Mouse (Mus musculus) thymus, postnatal 10 days (tissue): ENCODE data around the gene 1810049J17Rik.

Experiments used
- DNase-seq, 2 experiments: peaks; one replicate each; pipeline ENCODE4 v3.0.0; 2021; ENCODE audit warnings: low spot score in 2 of 2

Gene 1810049J17Rik

DNA sequence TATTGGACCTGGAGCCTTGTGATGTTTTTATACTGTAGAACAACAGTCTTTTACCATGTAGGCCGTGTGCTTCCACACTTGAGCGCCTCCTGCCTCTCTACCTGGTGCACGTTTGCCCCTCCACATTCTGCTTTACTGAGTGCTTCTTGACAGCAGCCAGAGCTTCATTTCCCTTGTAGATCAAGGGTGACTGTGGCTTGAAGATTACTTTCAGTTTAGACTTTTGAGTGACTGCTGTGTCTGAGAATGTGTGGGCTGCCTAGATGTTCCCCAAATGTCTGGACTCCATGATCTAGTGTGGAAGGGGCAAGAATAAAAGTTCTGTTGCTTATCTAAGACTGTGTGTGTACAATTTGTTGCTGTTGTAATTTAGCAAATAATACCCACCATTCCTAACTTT, 27.3 kb upstream of the 1810049J17Rik start:
- no peak for DNase-seq

DNA sequence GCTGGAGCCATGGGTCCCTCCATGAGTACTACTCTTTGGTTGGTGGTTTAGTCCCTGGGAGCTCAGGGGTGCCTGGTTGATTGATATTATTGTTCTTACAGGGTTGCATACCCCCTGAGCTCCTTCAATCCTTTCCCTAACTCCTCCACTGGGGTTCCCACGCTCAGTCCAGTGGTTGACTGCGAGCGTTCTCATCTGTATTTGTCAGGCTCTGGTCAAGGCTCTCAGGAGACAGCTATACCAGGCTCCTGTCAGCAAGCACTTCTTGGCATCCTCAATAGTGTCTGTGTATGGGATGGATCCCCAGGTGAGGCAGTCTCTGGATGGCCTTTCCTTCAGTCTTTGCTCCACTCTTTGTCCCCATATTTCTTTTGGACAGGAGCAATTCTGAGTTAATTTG, 25.2 kb upstream of the 1810049J17Rik start:
- no peak for DNase-seq

DNA sequence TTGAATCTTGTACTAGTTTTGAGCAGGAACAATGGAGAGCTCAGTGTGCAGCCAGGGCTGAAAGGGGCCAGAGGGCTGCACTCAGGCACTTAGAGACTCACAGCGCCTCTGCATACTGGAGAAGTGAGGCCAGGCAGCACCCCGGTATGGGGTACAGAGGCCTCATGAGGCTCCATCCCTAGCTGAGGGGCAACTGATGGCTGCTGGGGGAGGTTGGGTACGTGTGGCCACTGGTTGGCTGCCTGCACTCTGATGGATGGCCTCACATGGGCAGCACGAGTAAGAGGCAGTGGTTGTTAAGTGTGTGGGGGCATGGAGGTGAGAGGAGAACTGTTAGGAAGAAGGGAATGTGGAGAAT, 19.7 kb upstream of the 1810049J17Rik start:
- no peak for DNase-seq

- no peak for DNase-seq
These were observed 19.1 kb upstream of the 1810049J17Rik start for GRCm38 (mm10) chr15:12340536-12341400.

- DNase-seq: no peak
These were observed 16.1 kb upstream of the 1810049J17Rik start for GRCm38 (mm10) chr15:12337779-12338137.

- DNase-seq: no peak
These were observed 15.5 kb upstream of the 1810049J17Rik start for GRCm38 (mm10) chr15:12337030-12337778.

DNA sequence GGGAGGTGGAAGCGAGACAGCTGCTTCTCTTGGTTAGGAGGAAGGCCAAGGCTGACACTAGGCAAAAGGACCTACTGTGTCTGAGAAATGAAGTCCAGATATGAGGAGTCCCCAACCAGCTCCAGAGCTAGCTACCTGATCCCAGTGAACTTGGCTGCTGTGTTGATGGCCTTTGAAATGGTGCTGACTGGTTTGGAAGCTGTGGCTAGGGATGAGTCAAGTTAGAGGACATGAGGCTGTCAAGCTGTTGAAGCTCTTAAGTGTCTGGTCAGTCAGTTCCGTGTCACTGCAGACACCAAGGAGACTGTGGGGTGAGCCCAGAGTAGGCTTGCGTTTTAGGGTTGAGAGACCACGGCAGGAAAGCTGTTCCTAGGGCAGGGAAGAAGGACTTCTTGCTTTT, 12.7 kb upstream of the 1810049J17Rik start:
- DNase-seq: no peak

- DNase-seq: no peak
These were observed 9.6 kb upstream of the 1810049J17Rik start for GRCm38 (mm10) chr15:12331300-12331699.

DNA sequence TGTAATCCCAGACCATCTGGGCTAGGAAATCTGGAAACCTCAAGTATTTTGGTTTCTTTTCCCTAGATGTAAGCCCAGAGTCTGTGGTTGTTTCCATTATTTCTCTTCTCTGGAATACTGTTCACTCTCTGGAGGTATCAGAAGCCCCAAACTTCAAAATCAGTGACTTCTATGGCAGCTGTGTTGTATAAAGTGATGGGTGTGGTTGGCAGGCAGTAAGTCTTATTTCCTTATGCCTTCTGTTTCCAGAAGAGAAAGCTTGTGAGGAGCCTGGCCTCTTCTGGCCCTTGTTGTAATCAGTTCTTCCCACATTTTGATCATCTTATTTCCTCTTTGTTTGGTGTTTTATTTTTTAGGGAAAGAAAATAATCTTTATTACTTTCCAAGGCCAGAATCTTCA, 9.2 kb upstream of the 1810049J17Rik start:
- no peak for DNase-seq

DNA sequence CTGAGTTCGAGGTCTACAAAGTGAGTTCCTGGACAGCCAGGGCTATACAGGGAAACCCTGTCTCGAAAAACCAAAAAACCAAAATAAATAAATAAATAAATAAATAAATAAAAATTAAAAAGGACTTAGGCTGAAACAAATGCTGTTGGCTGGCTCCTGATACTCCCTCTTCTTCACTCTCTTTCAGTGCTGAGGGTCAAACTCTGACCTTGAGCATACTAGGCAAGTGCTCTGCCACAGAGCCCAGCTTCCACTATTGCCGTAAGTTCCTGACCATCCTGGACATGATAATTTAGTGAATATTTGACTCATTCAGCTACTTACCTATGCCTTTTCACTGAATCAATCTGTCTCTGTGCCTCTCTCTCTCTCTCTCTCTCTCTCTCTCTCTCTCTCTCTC, 8.7 kb upstream of the 1810049J17Rik start:
- no peak for DNase-seq

- no peak for DNase-seq
These were observed 2.6 kb upstream of the 1810049J17Rik start for GRCm38 (mm10) chr15:12324326-12324725.

- no peak for DNase-seq
These were observed 1.1 kb upstream of the 1810049J17Rik start for GRCm38 (mm10) chr15:12322676-12323402.

- peak; percentile 87 to 96 for DNase-seq
These were observed 460 bp downstream of the 1810049J17Rik start, which contains the start of gene Golph3 for GRCm38 (mm10) chr15:12321091-12321787. Golph3 (plus strand) TSS chr15:12321450.

GRCm38 (mm10) chr15:12320441-12321090, 1.1 kb downstream of the 1810049J17Rik start:
- no peak for DNase-seq

- no peak for DNase-seq
These were observed 1.8 kb downstream of the 1810049J17Rik start for GRCm38 (mm10) chr15:12319889-12320288.

- no peak for DNase-seq
These were observed 3.2 kb downstream of the 1810049J17Rik start for GRCm38 (mm10) chr15:12318451-12318850.

GRCm38 (mm10) chr15:12317290-12317689, 4.4 kb downstream of the 1810049J17Rik start:
- no peak for DNase-seq

DNA sequence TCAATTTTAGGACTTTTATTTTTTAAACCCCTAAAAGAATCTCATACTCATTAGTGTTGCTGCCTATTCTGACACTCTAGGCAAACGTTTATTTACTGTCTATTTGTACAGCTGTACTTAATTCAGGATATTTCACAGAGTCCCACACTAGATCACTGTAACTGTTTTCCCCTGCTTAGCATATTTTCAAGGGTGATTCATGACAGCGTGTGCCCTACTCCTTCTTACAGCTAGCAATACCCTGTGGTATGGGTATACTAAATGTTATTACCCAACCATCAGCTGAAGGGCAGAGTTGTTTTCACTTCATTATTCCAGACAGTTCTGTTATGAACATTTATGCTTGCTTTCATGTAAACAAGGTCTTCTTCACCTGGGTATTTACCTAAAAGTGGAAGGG, 5.7 kb downstream of the 1810049J17Rik start:
- no peak for DNase-seq

GRCm38 (mm10) chr15:12314584-12314983, 7.1 kb downstream of the 1810049J17Rik start:
- no peak for DNase-seq

GRCm38 (mm10) chr15:12313255-12313654, 8.4 kb downstream of the 1810049J17Rik start:
- DNase-seq: no peak

- no peak for DNase-seq
These were observed 10.2 kb downstream of the 1810049J17Rik start for GRCm38 (mm10) chr15:12311465-12311864.
